Mouse (Mus musculus) liver, adult 2 months (tissue): ENCODE data around the gene Gm12169. TPM values are rescaled to one million over a fixed set of nuclear protein-coding genes. Genes with fewer than 3 reads are reported as not detected.

Experiments
- DNase-seq: peaks from one replicate; pipeline ENCODE4 v3.0.0-alpha.2; 2011; ENCODE audit warnings: low read depth, low spot score; ENCODE audit errors: extremely low read depth
- H3K27ac ChIP-seq: fragments of 200-500 bp; replicated peaks from 2 replicates; pipeline ENCODE4 v1.5.1; 2012; ENCODE audit warnings: low read depth, mild to moderate bottlenecking, control low read depth, inconsistent platforms, low read length; ENCODE audit not compliant: insufficient read depth
- H3K27me3 ChIP-seq: fragments of 200-500 bp; 2 replicates; pipeline ENCODE4 v1.6.1; 2012; ENCODE audit warnings: mild to moderate bottlenecking, moderate library complexity, low read length, inconsistent platforms; ENCODE audit not compliant: control insufficient read depth, insufficient read depth
- H3K36me3 ChIP-seq: fragments of 200-500 bp; 2 replicates; pipeline ENCODE4 v1.6.1; 2012; ENCODE audit warnings: low read length, inconsistent platforms; ENCODE audit not compliant: control insufficient read depth, insufficient read depth
- H3K4me1 ChIP-seq: fragments of 200-500 bp; 2 replicates; pipeline ENCODE4 v1.6.1; 2011; ENCODE audit warnings: low read length; ENCODE audit not compliant: control insufficient read depth, insufficient read depth
- H3K4me3 ChIP-seq: fragments of 200-500 bp; 2 replicates; pipeline ENCODE4 v1.5.1; 2011; ENCODE audit warnings: low read depth, mild to moderate bottlenecking, control low read depth, low read length, moderate library complexity; ENCODE audit not compliant: insufficient read depth
- H3K79me2 ChIP-seq: fragments of 200-500 bp; 2 replicates; pipeline ENCODE4 v1.6.1; 2012; ENCODE audit warnings: inconsistent platforms, mild to moderate bottlenecking, low read length, moderate library complexity; ENCODE audit not compliant: control insufficient read depth, insufficient read depth
- H3K9ac ChIP-seq: fragments of 200-500 bp; 2 replicates; pipeline ENCODE4 v1.6.1; 2012; ENCODE audit warnings: low read depth, mild to moderate bottlenecking, control low read depth, inconsistent platforms, low read length
- CTCF ChIP-seq: fragments of 200-500 bp; IDR thresholded peaks from 2 replicates; pipeline ENCODE4 v1.5.1; 2011; ENCODE audit warnings: low read depth, low read length, control low read depth
- POLR2A ChIP-seq: fragments of 200-500 bp; IDR thresholded peaks from 2 replicates; pipeline ENCODE4 v1.6.1; 2011; ENCODE audit warnings: low read length, control low read depth; ENCODE audit not compliant: insufficient read depth; ENCODE audit errors: extremely low read depth
- WGBS: fragments of 180-500 bp; shearing (Covaris S2); methylation state at CpG from one replicate; pipeline ENCODE4 v1.1.7; 2018; 5-methylcytosine and 5-hydroxymethylcytosine counted together
- polyA plus RNA-seq: library from polyadenylated mRNA; depleted of rRNA; stranded (reverse); fragments of >200 nt; gene quantifications from 2 replicates; pipeline ENCODE4 v1.2.3, GENCODE M21; 2012
- total RNA-seq: library from RNA; depleted of rRNA; stranded (reverse); fragments of >200 nt; gene quantifications from 2 replicates; pipeline ENCODE4 v1.2.3, GENCODE M21; 2014

Gm12169 gene
- total and polyA plus RNA-seq, 2 experiments: not detected

DNA sequence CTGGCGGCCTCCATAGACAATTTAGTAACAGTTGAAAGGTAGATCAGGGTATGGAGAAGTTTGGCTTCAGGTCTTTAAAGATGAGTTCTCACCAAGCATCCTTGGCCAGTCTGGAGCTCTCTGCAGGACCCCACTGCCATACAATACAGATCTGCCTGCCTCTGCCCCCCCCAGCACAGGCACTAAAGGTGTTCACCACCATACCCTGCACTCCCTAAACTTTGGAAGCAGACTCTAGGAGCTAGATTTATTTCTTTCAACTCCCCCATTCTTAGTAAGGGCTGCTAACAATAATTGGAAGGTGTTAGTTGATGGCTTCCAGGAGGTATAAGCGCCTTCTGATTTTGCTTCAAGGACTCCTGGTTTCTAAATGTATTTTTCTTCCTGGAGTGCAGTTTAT lies 19.5 kb downstream of the Gm12169 start:
- DNase-seq: no peak
- Histone ChIP-seq H3K79me2 (no peaks in the 10 kb centered on the region), H3K27ac (no peak overlapping the region), H3K27me3 (no peaks in the 10 kb centered on the region), H3K9ac (no peak overlapping the region), H3K4me3 (no peak overlapping the region), H3K4me1 (no peaks in the 10 kb centered on the region), H3K36me3 (no peaks in the 10 kb centered on the region)
- 90% methylated on average over 2 of the region's 2 CpGs for WGBS
- TF ChIP-seq POLR2A (no peak), CTCF (no peak)

DNA sequence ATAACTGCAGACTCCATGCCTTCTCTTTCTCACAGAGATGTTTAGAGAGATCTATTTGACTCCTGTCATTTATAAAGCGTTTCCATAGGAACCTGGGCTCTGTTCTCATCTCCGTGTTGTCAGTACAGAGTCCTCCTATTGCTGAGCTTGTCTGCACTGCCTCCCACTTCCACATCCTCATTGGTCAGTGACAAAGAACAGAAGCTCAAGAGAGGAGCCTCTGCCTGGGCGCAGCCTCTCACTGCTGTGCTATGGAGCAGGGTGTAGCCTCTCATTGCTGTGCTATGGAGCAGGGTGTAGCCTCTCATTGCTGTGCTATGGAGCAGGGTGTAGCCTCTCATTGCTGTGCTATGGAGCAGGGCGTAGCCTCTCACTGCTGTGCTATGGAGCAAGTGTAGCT lies 25.7 kb downstream of the Gm12169 start:
- no peaks in the 10 kb centered on the region for H3K36me3 ChIP-seq
- H3K4me3 ChIP-seq: no peak overlapping the region
- no peaks in the 10 kb centered on the region for H3K79me2 ChIP-seq
- no peak overlapping the region for H3K27ac ChIP-seq
- H3K27me3 ChIP-seq: no peaks in the 10 kb centered on the region
- H3K9ac ChIP-seq: no peak overlapping the region
- 94% methylated on average over 4 of the region's 4 CpGs for WGBS
- DNase-seq: no peak
- TF ChIP-seq CTCF (no peak), POLR2A (no peak)
- H3K4me1 ChIP-seq: no peaks in the 10 kb centered on the region

DNA sequence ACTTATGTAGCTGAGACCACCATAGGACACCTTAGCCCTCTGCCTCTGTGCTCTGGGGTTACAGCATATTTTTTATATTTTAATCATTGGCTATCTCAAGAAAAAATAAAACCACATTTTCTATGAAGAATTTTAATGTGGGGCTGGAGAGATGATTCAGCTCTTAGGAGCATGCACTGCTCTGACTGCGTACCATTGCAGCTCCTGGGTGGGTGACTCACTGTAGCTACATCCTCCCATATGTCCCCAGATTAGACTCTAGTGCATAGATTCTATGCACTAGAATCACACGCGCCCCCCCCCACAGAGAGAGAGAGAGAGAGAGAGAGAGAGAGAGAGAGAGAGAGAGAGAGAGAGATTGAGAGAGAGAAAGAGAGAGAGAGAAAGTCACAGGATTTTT lies 28.7 kb downstream of the Gm12169 start:
- no peaks in the 10 kb centered on the region for H3K79me2 ChIP-seq
- no peaks in the 10 kb centered on the region for H3K4me1 ChIP-seq
- H3K4me3 ChIP-seq: no peak overlapping the region
- H3K27me3 ChIP-seq: no peaks in the 10 kb centered on the region
- no peaks in the 10 kb centered on the region for H3K36me3 ChIP-seq
- TF ChIP-seq POLR2A (no peak), CTCF (no peak)
- H3K9ac ChIP-seq: no peak overlapping the region
- no peak overlapping the region for H3K27ac ChIP-seq
- WGBS: 86% methylated on average over 3 of the region's 3 CpGs
- DNase-seq: no peak

DNA sequence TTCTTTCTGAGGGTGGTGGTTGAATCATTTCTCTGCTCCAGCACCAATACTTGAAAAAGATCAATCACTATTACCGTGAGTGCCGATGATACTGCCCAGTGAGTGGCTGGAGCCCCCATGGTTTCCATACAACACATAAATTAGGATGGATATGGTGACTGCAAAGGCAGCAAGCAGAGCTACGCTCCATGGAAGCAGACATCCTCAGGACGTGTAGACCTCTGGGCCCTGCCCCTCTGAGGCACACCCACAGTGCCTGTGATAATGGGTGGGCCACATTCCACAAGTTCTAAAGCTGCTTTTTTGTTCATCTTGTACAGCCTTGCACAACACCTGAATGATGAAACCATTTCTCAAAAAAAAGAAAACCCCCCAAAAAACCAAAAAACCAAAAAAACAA lies 37.1 kb downstream of the Gm12169 start:
- H3K27me3 ChIP-seq: no peaks in the 10 kb centered on the region
- H3K9ac ChIP-seq: no peak overlapping the region
- DNase-seq: no peak
- TF ChIP-seq CTCF (no peak), POLR2A (no peak)
- no peaks in the 10 kb centered on the region for H3K79me2 ChIP-seq
- no peak overlapping the region for H3K4me3 ChIP-seq
- H3K36me3 ChIP-seq: no peaks in the 10 kb centered on the region
- H3K27ac ChIP-seq: no peak overlapping the region
- WGBS: 90% methylated on average over 4 of the region's 4 CpGs
- peaks cover 10% of the 10 kb centered on the region for H3K4me1 ChIP-seq

DNA sequence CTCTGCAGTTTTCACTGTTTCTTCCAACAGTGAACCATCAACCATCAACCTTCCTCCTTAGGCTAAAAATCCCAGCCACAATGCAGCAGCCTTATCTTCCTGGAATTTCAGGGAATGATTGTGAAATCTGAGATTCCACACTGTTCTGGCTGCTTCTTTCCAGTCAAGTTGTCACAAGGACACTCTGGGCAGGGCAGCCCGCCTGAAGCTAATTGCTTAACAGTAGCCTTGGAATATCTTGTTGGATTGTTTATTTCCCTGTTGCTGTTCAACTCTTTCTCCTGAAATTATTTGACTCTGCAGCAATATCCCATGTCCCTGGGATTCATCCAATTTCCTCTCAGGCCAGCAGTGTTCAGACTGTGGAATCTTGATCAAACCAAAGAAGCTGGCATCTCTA lies 40.7 kb downstream of the Gm12169 start:
- WGBS: 12% methylated on average over 1 of the region's 1 CpGs
- Histone ChIP-seq H3K4me3 (no peak overlapping the region), H3K27ac (no peak overlapping the region), H3K27me3 (no peaks in the 10 kb centered on the region), H3K4me1 (peaks cover 10% of the 10 kb centered on the region), H3K9ac (no peak overlapping the region), H3K36me3 (no peaks in the 10 kb centered on the region), H3K79me2 (no peaks in the 10 kb centered on the region)
- DNase-seq: peak; percentile 92
- TF ChIP-seq CTCF (no peak), POLR2A (no peak)

DNA sequence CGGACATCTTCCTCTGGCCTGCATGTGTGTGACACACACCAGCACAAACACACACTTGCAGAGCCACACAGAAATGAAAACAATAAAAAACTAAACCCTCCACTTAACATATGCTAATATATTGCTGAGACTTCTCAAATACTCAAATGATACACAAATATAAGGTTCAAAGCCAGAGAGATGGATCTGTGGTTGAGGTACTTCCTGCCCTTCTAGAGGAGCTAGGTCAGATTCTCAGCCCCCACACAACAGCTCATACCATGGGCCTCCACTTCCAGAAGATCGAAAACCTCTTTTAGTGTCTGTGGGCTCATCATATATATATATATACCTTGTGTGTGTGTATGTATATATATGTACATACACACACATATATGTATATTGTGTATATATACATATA lies 42.0 kb downstream of the Gm12169 start:
- 95% methylated on average over 2 of the region's 2 CpGs for WGBS

More for the DNA sequence above, 42.0 kb downstream of the Gm12169 start:
- Histone ChIP-seq H3K79me2 (no peaks in the 10 kb centered on the region), H3K36me3 (no peaks in the 10 kb centered on the region), H3K27me3 (no peaks in the 10 kb centered on the region), H3K27ac (no peak overlapping the region), H3K4me1 (peaks cover 10% of the 10 kb centered on the region), H3K4me3 (no peak overlapping the region), H3K9ac (no peak overlapping the region)
- TF ChIP-seq CTCF: no peak
- DNase-seq: no peak
